Mouse (Mus musculus): Measurements from ENCODE around the gene Olfr1189. TPM values are rescaled to one million over a fixed set of nuclear protein-coding genes. Genes with fewer than 3 reads are reported as not detected.
"Not testable (repeated sequence)": the region's sequence is repeated elsewhere in the genome, so short reads cannot be mapped to it uniquely, and the experiment has no call there.

Gene Olfr1189
- total RNA-seq (2014; fragmentation: Nextera tagmentation) (not detected in 2 replicates), total RNA-seq (2017) (not detected in 2 replicates)

DNA sequence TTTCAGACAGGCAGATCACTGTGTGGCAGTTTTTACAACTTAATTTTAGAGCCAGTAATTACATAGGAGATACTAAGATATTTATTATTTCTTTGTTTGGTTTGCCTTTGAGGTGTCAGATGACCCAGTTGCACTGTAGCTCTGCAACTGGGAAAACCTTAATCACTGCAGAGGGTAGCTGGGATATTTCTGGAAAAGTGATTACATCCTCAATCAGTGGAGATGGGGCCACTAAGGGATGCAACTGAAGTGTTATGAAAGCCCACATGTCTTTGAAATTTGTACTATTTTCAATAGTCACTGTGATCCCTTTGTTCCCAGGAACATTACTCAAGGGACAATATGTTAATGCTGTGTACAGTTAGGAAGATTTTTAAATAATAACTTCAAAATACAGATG lies at the start of gene Olfr1189:
Gene Olfr1189, plus strand, starts transcription at position 301 of the 400 bp plus-strand sequence.
- ATAC-seq (replicated peaks; ENCODE audit: poor library complexity, severe bottlenecking), result no peak

DNA sequence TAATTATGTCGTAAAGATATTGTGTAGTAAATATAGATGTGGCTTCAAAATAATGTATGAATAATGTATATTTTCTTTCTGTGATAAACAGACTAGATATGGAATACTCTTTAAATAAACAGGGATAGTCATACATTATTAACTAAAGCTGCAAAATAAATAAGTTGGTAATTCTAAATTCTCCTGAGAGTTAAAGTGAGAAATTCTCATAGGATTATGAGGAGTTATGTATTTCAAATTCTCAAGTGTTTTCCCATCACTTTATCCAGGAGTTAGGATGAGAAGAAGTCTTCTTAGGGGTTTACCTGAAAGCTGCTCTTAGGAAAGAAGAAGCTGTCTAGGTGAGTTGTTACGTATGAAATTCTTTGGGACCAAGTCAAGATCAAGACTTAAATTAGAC lies 29.6 kb upstream of the Olfr1189 start, which contains the start of gene Olfr1188:
Gene Olfr1188, plus strand, starts transcription at position 301 of the 400 bp plus-strand sequence.
- ATAC-seq (replicated peaks; ENCODE audit: poor library complexity, severe bottlenecking), result no peak

DNA sequence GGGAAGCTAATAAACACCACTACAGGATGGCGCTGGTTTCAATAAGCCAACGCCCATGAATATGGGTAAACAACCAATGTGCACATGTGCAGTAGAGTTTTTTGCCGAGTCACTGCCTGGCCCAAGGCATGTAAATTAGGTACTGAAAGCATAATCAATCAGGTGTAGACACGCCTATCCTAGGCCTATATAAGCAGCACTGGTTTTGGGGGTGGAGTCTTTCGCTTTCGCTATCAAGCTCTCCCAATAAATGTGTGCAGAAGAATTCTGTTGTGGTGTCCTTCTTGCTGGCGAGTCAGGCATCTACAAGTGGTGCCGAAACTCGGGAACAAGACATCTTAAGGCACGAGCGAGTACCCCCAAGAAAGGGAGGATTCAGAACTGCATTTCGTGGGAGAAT lies 13.6 kb upstream of the Olfr1189 start:
- ATAC-seq (replicated peaks; ENCODE audit: poor library complexity, severe bottlenecking), result not testable (repeated sequence)

DNA sequence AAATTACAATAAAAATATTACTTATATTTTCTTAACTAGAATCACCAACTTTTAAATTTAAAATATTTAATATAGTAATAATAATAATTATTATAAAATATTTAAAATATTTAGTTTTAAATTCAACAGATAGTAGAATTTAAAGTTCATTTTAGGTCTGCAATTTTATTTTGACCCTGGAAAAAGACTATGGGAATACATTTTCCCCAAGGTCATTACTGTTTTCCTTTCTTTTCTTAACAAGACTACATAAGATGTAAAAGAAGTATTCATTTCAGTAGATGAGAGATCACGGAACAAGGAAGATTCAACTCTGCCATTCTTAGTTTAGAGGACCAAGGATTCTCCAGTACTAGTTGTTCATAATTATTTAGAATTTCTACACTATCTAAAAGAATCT lies 54.0 kb downstream of the Olfr1189 start, which contains the start of gene Olfr1191-ps1:
Gene Olfr1191-ps1, plus strand, starts transcription at position 301 of the 400 bp plus-strand sequence.
- ATAC-seq (replicated peaks; ENCODE audit: poor library complexity, severe bottlenecking), result not testable (repeated sequence)

Other genes with a start within 250 kb of the Olfr1189 start
- not detected in 2 replicates for gene Olfr1176, start 249.7 kb upstream of the Olfr1189 start, total RNA-seq (2014; fragmentation: Nextera tagmentation)
- not detected in 2 replicates for gene Olfr1176, start 249.7 kb upstream of the Olfr1189 start, total RNA-seq (2017)
- not detected in 2 replicates for gene Olfr1177-ps, start 240.0 kb upstream of the Olfr1189 start, total RNA-seq (2014; fragmentation: Nextera tagmentation)
- not detected in 2 replicates for gene Olfr1177-ps, start 240.0 kb upstream of the Olfr1189 start, total RNA-seq (2017)
- gene Olfr1178, start 199.4 kb upstream of the Olfr1189 start, total RNA-seq (2014; fragmentation: Nextera tagmentation), result not detected in 2 replicates
- gene Olfr1178, start 199.4 kb upstream of the Olfr1189 start, total RNA-seq (2017), result not detected in 2 replicates
- not detected in 2 replicates for gene Olfr1179, start 180.0 kb upstream of the Olfr1189 start, total RNA-seq (2014; fragmentation: Nextera tagmentation)
- not detected in 2 replicates for gene Olfr1179, start 180.0 kb upstream of the Olfr1189 start, total RNA-seq (2017)
- not detected in 2 replicates for gene Olfr1180, start 167.3 kb upstream of the Olfr1189 start, total RNA-seq (2014; fragmentation: Nextera tagmentation)
- not detected in 2 replicates for gene Olfr1180, start 167.3 kb upstream of the Olfr1189 start, total RNA-seq (2017)
- not detected in 2 replicates for gene Olfr1181, start 160.3 kb upstream of the Olfr1189 start, total RNA-seq (2014; fragmentation: Nextera tagmentation)
- not detected in 2 replicates for gene Olfr1181, start 160.3 kb upstream of the Olfr1189 start, total RNA-seq (2017)
- gene Gm13757, start 137.3 kb upstream of the Olfr1189 start, total RNA-seq (2014; fragmentation: Nextera tagmentation), result not detected in 2 replicates
- not detected in 2 replicates for gene Gm13757, start 137.3 kb upstream of the Olfr1189 start, total RNA-seq (2017)
- gene Olfr1183, start 131.6 kb upstream of the Olfr1189 start, total RNA-seq (2014; fragmentation: Nextera tagmentation), result not detected in 2 replicates
- gene Olfr1183, start 131.6 kb upstream of the Olfr1189 start, total RNA-seq (2017), result not detected in 2 replicates
- gene Olfr1184, start 102.9 kb upstream of the Olfr1189 start, total RNA-seq (2014; fragmentation: Nextera tagmentation), result not detected in 2 replicates
- not detected in 2 replicates for gene Olfr1184, start 102.9 kb upstream of the Olfr1189 start, total RNA-seq (2017)
- not detected in 2 replicates for gene Olfr1185-ps1, start 93.1 kb upstream of the Olfr1189 start, total RNA-seq (2014; fragmentation: Nextera tagmentation)
- not detected in 2 replicates for gene Olfr1185-ps1, start 93.1 kb upstream of the Olfr1189 start, total RNA-seq (2017)
- gene Olfr1186, start 67.9 kb upstream of the Olfr1189 start, total RNA-seq (2014; fragmentation: Nextera tagmentation), result not detected in 2 replicates
- not detected in 2 replicates for gene Olfr1186, start 67.9 kb upstream of the Olfr1189 start, total RNA-seq (2017)
- gene Olfr1188, start 29.5 kb upstream of the Olfr1189 start, total RNA-seq (2014; fragmentation: Nextera tagmentation), result not detected in 2 replicates
- gene Olfr1188, start 29.5 kb upstream of the Olfr1189 start, total RNA-seq (2017), result not detected in 2 replicates
- not detected in 2 replicates for gene Olfr1191-ps1, start 54.1 kb downstream of the Olfr1189 start, total RNA-seq (2014; fragmentation: Nextera tagmentation)
- not detected in 2 replicates for gene Olfr1191-ps1, start 54.1 kb downstream of the Olfr1189 start, total RNA-seq (2017)
- not detected in 2 replicates for gene Olfr1192-ps1, start 62.1 kb downstream of the Olfr1189 start, total RNA-seq (2014; fragmentation: Nextera tagmentation)
- not detected in 2 replicates for gene Olfr1192-ps1, start 62.1 kb downstream of the Olfr1189 start, total RNA-seq (2017)
- gene Olfr1193, start 89.2 kb downstream of the Olfr1189 start, total RNA-seq (2014; fragmentation: Nextera tagmentation), result not detected in 2 replicates
- not detected in 2 replicates for gene Olfr1193, start 89.2 kb downstream of the Olfr1189 start, total RNA-seq (2017)
- gene Olfr1195, start 102.7 kb downstream of the Olfr1189 start, total RNA-seq (2014; fragmentation: Nextera tagmentation), result not detected in 2 replicates
- gene Olfr1195, start 102.7 kb downstream of the Olfr1189 start, total RNA-seq (2017), result not detected in 2 replicates
- not detected in 2 replicates for gene Olfr1196, start 118.1 kb downstream of the Olfr1189 start, total RNA-seq (2014; fragmentation: Nextera tagmentation)
- gene Olfr1196, start 118.1 kb downstream of the Olfr1189 start, total RNA-seq (2017), result not detected in 2 replicates
- gene Olfr1197, start 145.9 kb downstream of the Olfr1189 start, total RNA-seq (2014; fragmentation: Nextera tagmentation), result not detected in 2 replicates
- gene Olfr1197, start 145.9 kb downstream of the Olfr1189 start, total RNA-seq (2017), result not detected in 2 replicates
- not detected in 2 replicates for gene Olfr1198, start 164.9 kb downstream of the Olfr1189 start, total RNA-seq (2014; fragmentation: Nextera tagmentation)
- gene Olfr1198, start 164.9 kb downstream of the Olfr1189 start, total RNA-seq (2017), result not detected in 2 replicates
- not detected in 2 replicates for gene Olfr1199, start 174.0 kb downstream of the Olfr1189 start, total RNA-seq (2014; fragmentation: Nextera tagmentation)
- not detected in 2 replicates for gene Olfr1199, start 174.0 kb downstream of the Olfr1189 start, total RNA-seq (2017)
- gene Olfr1200, start 184.0 kb downstream of the Olfr1189 start, total RNA-seq (2014; fragmentation: Nextera tagmentation), result not detected in 2 replicates
- not detected in 2 replicates for gene Olfr1200, start 184.0 kb downstream of the Olfr1189 start, total RNA-seq (2017)
- gene Olfr1201, start 206.6 kb downstream of the Olfr1189 start, total RNA-seq (2014; fragmentation: Nextera tagmentation), result not detected in 2 replicates
- gene Olfr1201, start 206.6 kb downstream of the Olfr1189 start, total RNA-seq (2017), result not detected in 2 replicates
- gene Olfr1202, start 228.0 kb downstream of the Olfr1189 start, total RNA-seq (2014; fragmentation: Nextera tagmentation), result not detected in 2 replicates
- not detected in 2 replicates for gene Olfr1202, start 228.0 kb downstream of the Olfr1189 start, total RNA-seq (2017)
- gene Olfr1205, start 243.3 kb downstream of the Olfr1189 start, total RNA-seq (2014; fragmentation: Nextera tagmentation), result not detected in 2 replicates
- gene Olfr1205, start 243.3 kb downstream of the Olfr1189 start, total RNA-seq (2017), result not detected in 2 replicates

All from granulocyte monocyte progenitor cell, adult 5-6 weeks (primary cell).